Mouse (Mus musculus): Measurements from ENCODE around the gene H2al2a.
"Not testable (repeated sequence)": the region's sequence is repeated elsewhere in the genome, so short reads cannot be mapped to it uniquely, and the experiment has no call there.

The H2al2a gene

DNA sequence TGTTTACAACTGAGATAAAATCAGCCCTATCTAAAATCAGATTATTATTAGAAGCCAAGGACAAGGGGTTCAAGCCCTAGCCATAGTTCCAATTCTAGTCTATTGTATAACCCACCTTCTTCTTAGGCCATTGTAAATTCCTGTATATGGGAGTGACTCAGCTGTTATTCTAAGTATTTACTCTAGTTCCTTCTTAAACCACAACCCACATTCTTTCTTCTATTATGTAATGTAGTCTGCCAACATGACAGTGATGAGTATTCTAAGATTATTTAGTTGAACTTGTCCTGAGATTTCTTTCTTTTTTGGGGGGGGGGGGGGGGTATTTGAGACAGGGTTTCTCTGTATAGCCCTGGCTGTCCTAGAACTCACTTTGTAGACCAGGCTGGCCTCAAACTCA lies 19.1 kb downstream of the H2al2a start:
- not testable (repeated sequence) for DNase-seq (ENCODE audit: low read depth, low spot score)

- no peak for DNase-seq (ENCODE audit: low read depth, low spot score)
Measured at GRCm38 (mm10) chr2:17975601-17976327, 21.0 kb downstream of the H2al2a start.

DNA sequence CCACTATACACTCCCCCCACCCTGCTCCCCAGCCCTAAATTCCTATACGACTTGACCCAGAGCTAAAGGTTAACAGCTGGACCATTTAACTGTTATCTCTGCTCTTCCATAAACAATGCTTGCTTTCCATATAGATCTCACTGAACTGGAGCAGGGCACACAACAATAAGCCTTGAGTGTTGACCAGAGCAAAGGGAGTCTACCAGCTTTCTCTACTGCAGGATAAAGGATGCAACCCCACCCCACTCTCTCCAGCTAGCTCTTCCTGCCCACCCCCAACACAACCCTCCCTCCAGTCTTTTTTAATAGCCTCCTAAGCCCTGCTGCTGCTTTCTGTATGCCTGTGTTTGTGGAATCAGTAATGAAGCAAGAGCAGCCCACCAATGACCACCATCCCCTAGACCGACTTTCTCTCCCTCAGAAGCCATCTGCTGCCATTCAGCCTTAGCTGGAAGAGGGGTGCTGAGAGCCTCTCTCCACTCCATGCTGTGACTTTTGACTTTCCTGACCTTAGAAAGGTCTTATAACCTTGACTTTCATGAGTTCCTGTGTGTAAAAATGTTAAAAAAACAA lies 22.8 kb downstream of the H2al2a start:
- no peak for DNase-seq (ENCODE audit: low read depth, low spot score)

- no peak for DNase-seq (ENCODE audit: low read depth, low spot score)
Measured at GRCm38 (mm10) chr2:17973246-17973645, 23.5 kb downstream of the H2al2a start.

DNA sequence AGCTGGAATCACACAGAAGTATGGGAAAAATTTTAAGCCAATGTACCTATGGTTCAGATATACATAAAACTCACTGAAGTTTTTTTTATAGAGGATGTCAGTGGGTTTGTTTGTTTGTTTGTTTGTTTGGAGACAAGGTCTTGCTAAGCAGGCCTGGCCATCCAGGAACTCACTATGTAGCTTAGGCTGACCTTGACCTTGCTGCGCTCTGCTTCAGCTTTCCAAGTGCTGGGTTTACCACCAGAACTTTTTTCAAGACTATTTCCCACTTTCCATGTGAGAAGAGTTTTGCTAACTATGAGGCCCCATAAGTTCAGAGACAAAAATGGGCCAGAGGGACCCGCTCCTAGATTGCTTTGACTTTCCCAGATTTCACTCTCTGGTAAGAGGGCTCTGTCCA lies 23.9 kb downstream of the H2al2a start:
- no peak for DNase-seq (ENCODE audit: low read depth, low spot score)

- DNase-seq (ENCODE audit: low read depth, low spot score), result no peak
Measured at GRCm38 (mm10) chr2:17971407-17971806, 25.4 kb downstream of the H2al2a start.

GRCm38 (mm10) chr2:17970662-17971061 lies 26.1 kb downstream of the H2al2a start:
- DNase-seq (ENCODE audit: low read depth, low spot score), result no peak

DNA sequence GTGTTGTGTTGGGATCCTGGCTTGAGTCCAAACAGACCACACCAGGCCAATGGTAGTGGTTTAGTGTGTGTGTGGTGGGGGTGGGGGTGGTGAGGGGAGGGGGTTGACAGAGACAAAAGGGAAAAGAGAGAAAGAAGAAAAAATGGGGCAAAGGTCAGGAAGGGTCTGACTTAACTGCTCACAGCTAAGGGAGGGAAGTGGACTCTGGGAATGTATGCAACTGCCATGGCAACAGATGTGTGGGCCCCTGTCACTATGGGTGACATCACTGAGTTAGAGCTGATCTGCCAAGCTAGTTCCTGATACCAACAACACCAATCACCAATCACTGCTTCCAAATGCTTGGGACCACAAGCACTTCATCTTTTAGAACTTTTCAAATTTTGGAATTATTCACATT lies 26.6 kb downstream of the H2al2a start:
- DNase-seq (ENCODE audit: low read depth, low spot score), result no peak

- no peak for DNase-seq (ENCODE audit: low read depth, low spot score)
Measured at GRCm38 (mm10) chr2:17968571-17968970, 28.2 kb downstream of the H2al2a start.

GRCm38 (mm10) chr2:17968037-17968436 lies 28.7 kb downstream of the H2al2a start:
- DNase-seq (ENCODE audit: low read depth, low spot score), result not testable (repeated sequence)

GRCm38 (mm10) chr2:17959501-17959900 lies 37.3 kb downstream of the H2al2a start:
- no peak for DNase-seq (ENCODE audit: low read depth, low spot score)

DNA sequence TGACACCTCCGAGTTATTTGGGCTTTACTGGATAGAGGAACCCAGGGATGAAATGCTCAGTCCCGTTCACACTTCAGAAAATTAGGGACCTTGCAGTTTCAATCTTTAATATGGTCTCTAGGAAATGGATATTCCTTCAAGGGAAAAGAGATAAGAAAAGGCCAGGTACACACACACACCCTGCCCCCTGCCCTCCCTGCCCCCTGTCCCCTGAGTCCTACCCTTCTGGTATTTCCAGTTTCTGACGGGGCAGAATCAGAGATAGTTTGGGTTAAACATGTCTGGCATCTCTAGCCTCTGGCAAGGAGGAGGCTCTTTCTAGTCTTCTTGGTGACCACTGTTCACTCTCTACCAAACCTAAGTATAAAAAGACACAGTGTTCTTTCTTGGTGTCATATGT lies 49.9 kb downstream of the H2al2a start:
- DNase-seq (ENCODE audit: low read depth, low spot score), result no peak
